Mouse (Mus musculus) heart, postnatal 10 days (tissue): ENCODE data around the gene Pan2. TPM values are rescaled to one million over a fixed set of nuclear protein-coding genes. Genes with fewer than 3 reads are reported as not detected.

Experiments
- DNase-seq, 2 experiments: peaks; one replicate each; pipeline ENCODE4 v3.0.0; 2021
- intact Hi-C: fragments of 180-260 bp; cut with DNase I; formaldehyde crosslinking; loops from one replicate; pipeline ENCODE4 v1.15.1; 2025
- total RNA-seq, 2 experiments: library from RNA; stranded (reverse); gene quantifications; 2 replicates each; pipeline ENCODE4 v1.2.3; 2021

The Pan2 gene
- total RNA-seq, 2 experiments from 2014 or later = 16.5 to 17.5 TPM

DNA sequence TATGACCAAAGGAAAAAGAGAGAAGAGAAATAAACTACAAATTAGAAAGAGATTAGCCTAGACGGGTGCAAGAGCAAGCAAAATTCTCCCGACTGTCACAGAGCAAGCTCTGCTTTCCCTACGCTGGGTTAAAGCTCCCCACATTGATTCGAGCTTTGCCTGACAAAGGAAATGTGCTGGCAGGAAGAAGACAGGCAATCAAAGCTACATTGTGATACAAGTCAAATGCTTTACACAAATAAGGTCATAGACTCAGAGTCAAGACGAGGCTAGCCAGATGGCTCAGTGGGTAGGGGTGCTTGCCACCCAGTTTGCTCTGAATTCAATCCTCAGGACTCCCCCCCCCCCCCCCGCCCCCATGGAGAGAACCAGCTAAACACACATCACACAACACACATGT is 66.9 kb downstream of the Pan2 start:
- DNase-seq = no peak
- intact Hi-C loops = no loop called here

DNA sequence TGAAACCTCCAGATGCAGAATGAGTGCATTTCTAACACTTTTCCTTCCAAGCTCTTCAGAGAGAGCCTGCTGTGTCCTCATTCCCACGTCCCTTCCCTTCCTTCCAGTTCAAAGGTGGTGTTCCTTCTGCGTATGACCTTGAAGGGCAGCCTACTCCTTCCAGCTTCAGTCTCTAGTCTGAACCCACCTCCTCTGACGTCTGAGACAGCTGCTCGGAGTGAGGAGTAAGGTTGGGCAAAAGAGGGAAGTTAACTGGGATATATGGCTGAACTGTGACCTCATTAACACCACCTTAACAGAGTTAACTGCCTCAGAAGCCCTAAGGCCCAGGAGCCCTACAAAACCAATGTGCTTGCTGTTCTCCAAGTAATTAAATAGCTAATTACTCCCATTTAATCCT is 67.5 kb downstream of the Pan2 start:
- DNase-seq = no peak
- intact Hi-C loops = no loop called here

Other genes with a start within 250 kb of the Pan2 start
- 10 to 100 TPM; 91.9 to 99.8 TPM for gene Ptges3, start 244.4 kb upstream of the Pan2 start, total RNA-seq
- gene Atp5b, start 220.1 kb upstream of the Pan2 start, total RNA-seq = 1,000 to 10,000 TPM; 7,591 to 7,651 TPM
- 10 to 100 TPM; 26.1 to 27.8 TPM for gene Baz2a, start 211.8 kb upstream of the Pan2 start, total RNA-seq
- 10 to 100 TPM; 82.8 to 91.0 TPM for gene Rbms2, start 123.0 kb upstream of the Pan2 start, total RNA-seq
- gene Gls2, start 108.9 kb upstream of the Pan2 start, total RNA-seq = under 1 TPM; 0.64 to 0.67 TPM
- gene Spryd4, start 91.5 kb upstream of the Pan2 start, total RNA-seq = 10 to 100 TPM; 42.1 to 44.6 TPM
- not detected for gene Mip, start 77.5 kb upstream of the Pan2 start, total RNA-seq
- 10 to 100 TPM; 11.5 to 17.3 TPM for gene Timeless, start 71.3 kb upstream of the Pan2 start, total RNA-seq
- under 1 TPM in 1 of 2 experiments, not detected in 1; 0.20 TPM for gene Apon, start 49.2 kb upstream of the Pan2 start, total RNA-seq
- gene Apof, start 34.7 kb upstream of the Pan2 start, total RNA-seq = not detected
- 10 to 100 TPM; 10.0 to 11.5 TPM for gene Stat2, start 32.8 kb upstream of the Pan2 start, total RNA-seq
- gene Il23a, start 4.6 kb upstream of the Pan2 start, total RNA-seq = under 1 TPM; 0.50 to 0.87 TPM
- gene Cnpy2, start 19.1 kb downstream of the Pan2 start, total RNA-seq = 10 to 100 TPM; 78.3 to 95.1 TPM
- gene Cs, start 34.4 kb downstream of the Pan2 start, total RNA-seq = 1,000 to 10,000 TPM; 1,017 to 1,070 TPM
- gene Coq10a, start 65.7 kb downstream of the Pan2 start, total RNA-seq = 100 to 1,000 TPM; 156 to 159 TPM
- gene Ankrd52, start 73.8 kb downstream of the Pan2 start, total RNA-seq = 10 to 100 TPM; 43.1 to 43.7 TPM
- not detected for gene Slc39a5, start 97.9 kb downstream of the Pan2 start, total RNA-seq
- 10 to 100 TPM; 42.5 to 44.7 TPM for gene Nabp2, start 108.2 kb downstream of the Pan2 start, total RNA-seq
- 10 to 100 TPM; 24.0 to 24.8 TPM for gene Rnf41, start 108.3 kb downstream of the Pan2 start, total RNA-seq
- gene Smarcc2, start 155.9 kb downstream of the Pan2 start, total RNA-seq = 10 to 100 TPM; 83.6 to 95.9 TPM
- gene Myl6, start 190.8 kb downstream of the Pan2 start, total RNA-seq = 100 to 1,000 TPM; 500 to 506 TPM
- 1 to 10 TPM; 4.1 to 4.5 TPM for gene Myl6b, start 195.3 kb downstream of the Pan2 start, total RNA-seq
- 10 to 100 TPM; 28.5 to 29.9 TPM for gene Esyt1, start 222.5 kb downstream of the Pan2 start, total RNA-seq
- gene Zc3h10, start 244.4 kb downstream of the Pan2 start, total RNA-seq = 10 to 100 TPM in 1 of 2 experiments, 1 to 10 TPM in 1; 9.8 to 10.1 TPM
- 1,000 to 10,000 TPM; 2,064 to 2,152 TPM for gene Rpl41, start 246.0 kb downstream of the Pan2 start, total RNA-seq